Mouse (Mus musculus): ENCODE results near the gene Gm45837.

Gene Gm45837

DNA sequence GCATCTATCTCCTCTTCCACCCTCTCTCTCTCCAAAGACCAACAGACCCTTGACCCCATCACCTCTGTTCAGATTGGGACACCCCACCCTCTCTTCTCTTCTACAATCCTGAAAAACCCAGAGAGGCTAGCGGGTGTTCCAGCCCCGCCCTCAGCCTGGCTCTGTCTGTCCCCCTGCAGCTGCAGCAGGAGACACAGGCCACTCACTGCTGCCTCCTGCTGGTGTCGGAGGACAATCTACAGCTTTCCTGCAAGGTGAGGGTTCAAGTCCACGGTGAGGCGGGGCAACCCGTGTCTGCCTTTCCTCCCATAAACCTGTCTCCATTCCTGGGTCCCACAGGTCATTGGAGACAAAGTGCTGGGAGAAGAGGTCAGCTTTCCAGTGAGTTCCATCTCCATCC lies 91.0 kb downstream of the Gm45837 start:
- no peak for DNase-seq (ENCODE audit: low read depth, low spot score)

DNA sequence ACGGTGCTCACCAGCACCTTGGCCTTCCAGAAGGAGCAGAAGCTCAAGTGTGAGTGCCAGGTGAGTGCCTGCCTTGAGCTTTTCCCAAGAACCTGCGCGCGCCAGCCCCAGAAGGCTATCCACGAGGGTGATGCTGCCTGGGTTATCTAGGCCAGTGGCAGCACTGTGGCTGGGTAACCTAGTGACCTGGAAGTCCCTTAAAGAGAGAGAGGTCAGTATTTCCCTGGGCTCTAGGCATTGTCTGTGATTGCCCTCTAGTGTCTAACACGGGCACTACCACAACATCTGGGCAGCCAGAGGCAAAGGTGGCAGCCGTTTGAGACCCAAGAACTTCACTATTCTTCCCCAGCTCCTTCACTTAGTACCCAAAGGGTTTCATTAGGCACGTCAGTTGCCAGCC lies 92.7 kb downstream of the Gm45837 start:
- DNase-seq (ENCODE audit: low read depth, low spot score) = peak; percentile 69

- DNase-seq (ENCODE audit: low read depth, low spot score) = no peak
Measured at GRCm38 (mm10) chr7:101503803-101504202, 93.1 kb downstream of the Gm45837 start.

GRCm38 (mm10) chr7:101504507-101504906 lies 93.8 kb downstream of the Gm45837 start:
- no peak for DNase-seq (ENCODE audit: low read depth, low spot score)

DNA sequence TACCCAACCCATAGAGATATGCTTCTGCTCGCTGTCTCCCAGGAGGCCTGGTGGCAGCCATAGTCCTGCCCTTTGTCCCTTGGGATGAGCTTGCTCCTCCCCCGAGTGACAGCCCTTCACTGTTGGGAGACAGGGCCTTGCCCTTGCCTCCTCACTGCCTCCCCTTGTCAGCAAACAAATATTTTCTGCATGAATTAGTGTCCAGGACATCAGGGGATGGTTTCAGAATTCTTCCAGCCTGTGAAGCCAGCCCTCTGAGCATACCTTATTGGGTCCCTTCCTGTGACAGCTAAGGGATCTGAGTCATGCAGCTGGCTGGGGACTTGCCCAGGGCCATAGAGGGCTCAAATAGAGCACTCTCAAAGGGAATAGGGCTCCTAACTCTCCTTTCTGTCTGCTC lies 98.5 kb downstream of the Gm45837 start:
- DNase-seq (ENCODE audit: low read depth, low spot score) = no peak

- no peak for DNase-seq (ENCODE audit: low read depth, low spot score)
Measured at GRCm38 (mm10) chr7:101513655-101514054, 103.0 kb downstream of the Gm45837 start.

DNA sequence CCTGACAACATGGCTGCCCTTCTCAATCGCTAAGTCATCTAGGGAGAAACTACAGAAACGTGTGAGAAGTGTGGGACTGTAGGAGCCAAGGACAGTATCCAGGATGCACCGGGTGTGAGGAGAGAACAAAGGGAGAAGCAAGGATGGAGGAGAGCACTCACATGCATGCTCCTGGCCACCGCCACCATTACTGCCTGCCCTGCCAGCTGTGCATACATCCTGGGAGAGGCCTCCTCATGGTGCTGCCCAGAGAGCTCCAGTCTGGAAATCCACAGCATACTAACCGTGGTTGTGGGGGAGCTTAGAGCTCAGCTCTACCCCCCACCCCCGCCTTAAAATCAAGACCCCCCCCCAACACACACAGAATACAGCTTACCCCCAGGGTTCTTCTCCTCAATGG lies 104.1 kb downstream of the Gm45837 start:
- no peak for DNase-seq (ENCODE audit: low read depth, low spot score)

DNA sequence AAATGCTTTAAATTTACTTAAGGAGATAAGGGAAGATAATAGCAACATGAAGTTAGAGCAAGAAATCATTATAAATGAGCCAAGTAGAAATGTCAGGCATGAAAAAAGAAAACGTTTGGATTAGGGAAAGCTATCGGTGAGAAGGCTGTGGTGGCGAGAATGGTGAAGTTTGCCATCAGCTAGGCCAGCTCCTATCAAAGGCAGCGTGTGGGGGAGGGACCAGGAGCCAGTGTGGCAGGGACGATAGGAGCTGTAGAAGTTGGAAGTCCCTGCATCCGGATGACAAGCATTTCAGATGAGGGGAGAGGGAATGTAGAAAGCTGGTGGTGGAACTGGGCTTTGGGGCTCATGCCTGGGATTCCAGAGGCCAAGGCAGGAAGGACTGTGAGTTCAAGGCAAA lies 104.6 kb downstream of the Gm45837 start:
- DNase-seq (ENCODE audit: low read depth, low spot score) = no peak

DNA sequence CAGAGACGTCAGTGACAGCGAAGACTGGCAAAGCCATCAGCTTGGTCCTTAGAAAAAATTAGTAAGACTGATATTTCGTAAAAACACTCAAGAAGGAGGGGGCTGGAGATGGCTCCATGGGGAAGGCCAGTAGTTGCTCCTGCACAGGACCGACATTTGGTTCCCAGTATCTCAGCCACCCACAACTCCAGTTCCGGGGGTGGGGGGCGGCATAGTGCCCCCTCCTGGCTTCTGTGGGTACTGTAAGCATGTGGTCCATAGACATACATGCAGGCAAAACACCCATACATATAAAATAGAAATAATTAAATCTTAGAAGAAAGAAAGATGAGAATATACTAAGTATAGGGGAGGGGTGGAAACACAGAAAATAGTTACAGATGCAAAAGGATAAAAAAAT lies 105.8 kb downstream of the Gm45837 start:
- DNase-seq (ENCODE audit: low read depth, low spot score) = no peak

DNA sequence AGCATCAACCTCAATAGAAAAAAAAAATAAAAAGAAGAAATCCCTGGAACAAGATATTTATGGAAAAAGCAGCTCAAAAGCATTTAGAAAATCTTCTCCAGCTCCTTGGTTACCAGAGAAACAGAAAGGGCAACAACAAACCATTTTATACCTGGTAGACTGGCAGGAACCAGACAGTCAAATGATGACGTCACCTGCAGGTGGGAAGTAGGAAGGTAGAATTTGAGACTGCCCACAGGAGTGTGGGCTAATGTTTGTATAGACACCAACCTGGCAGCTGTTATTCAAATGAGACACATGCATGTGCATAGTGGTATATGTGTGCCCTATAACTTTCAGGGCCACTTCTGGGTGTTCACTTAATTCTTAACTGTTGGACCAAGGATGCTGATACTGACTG lies 111.0 kb downstream of the Gm45837 start:
- DNase-seq (ENCODE audit: low read depth, low spot score) = no peak

GRCm38 (mm10) chr7:101523205-101523604 lies 112.5 kb downstream of the Gm45837 start:
- no peak for DNase-seq (ENCODE audit: low read depth, low spot score)

GRCm38 (mm10) chr7:101526484-101526883 lies 115.8 kb downstream of the Gm45837 start:
- DNase-seq (ENCODE audit: low read depth, low spot score) = no peak

- no peak for DNase-seq (ENCODE audit: low read depth, low spot score)
Measured at GRCm38 (mm10) chr7:101534428-101534827, 123.7 kb downstream of the Gm45837 start.

GRCm38 (mm10) chr7:101535102-101535501 lies 124.4 kb downstream of the Gm45837 start:
- DNase-seq (ENCODE audit: low read depth, low spot score) = no peak

- DNase-seq (ENCODE audit: low read depth, low spot score) = no peak
Measured at GRCm38 (mm10) chr7:101535517-101535916, 124.8 kb downstream of the Gm45837 start.

DNA sequence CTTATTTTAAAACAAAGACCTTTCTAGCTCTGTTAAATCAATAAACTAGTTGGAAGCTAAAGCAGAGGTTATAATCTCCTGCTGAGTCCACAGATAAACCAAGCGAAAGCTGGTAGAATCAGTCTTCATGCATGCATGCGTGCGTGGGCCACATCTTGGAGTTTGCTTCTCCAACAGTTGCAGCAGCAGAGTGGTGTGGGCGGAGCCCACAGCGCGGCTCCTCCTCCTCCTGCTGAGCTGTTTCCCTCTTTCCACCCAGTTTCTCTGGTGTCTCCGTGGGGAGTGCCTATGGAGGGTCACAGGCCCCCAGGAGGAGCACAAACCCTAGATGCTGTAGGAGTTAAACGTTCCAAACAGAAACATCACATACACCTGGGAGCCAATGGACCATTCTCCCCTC lies 126.9 kb downstream of the Gm45837 start:
- DNase-seq (ENCODE audit: low read depth, low spot score) = no peak

DNA sequence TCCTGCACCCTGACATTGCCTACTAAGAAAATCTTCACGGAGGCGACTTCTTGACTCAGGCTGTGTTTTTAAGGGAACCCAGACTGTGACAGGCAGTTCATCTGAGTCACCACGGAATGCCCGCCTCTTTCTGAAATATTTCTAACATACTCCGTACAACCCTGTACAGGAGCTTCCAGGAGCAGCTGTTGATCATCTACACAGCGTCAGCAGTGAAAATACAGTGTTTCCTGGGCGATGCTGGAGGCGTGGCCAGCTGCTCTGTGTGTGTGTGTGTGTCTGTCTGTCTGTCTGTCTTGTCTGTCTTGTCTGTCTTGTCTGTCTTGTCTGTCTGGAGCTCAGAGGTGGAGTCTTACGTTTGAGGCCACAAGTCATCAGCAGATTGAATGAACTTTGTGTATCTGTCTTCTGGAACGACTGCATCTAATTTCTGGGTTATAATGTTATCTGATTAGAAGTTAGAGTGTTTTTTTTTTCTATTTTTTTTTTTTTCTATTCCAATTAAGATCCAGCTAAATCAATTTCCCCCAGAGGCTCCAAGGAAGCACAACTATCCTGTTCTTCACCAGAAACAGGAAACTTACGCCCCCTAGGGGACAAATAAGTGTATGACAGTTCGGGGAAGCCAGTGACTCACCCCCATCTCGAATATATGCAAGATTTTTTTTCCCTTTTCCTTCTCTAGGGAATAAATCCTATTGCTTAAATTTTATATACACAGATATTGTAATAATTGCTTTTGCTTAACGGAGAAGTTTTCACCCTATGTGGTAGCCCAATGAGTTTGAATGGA lies 127.7 kb downstream of the Gm45837 start:
- DNase-seq (ENCODE audit: low read depth, low spot score) = peak; percentile 22

DNA sequence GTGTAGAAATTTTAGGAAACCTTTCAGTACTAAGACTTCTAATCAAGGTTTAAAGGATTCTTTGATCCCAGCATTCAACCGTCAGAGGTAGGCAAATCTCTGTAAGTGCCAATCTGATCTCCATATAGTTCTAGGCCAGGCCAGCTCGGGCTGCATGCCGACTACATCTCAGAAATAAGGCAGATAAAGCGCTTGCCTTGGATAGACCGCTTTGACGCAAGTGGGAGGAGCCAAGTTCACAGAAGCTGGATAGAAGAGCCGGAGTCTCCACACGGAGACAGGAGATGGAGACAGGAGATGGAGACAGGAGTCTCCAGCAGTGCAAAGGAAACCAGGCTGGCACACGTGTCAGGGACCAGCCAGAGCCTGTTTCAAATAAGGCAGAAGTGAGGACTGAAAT lies 129.1 kb downstream of the Gm45837 start:
- DNase-seq (ENCODE audit: low read depth, low spot score) = no peak

DNA sequence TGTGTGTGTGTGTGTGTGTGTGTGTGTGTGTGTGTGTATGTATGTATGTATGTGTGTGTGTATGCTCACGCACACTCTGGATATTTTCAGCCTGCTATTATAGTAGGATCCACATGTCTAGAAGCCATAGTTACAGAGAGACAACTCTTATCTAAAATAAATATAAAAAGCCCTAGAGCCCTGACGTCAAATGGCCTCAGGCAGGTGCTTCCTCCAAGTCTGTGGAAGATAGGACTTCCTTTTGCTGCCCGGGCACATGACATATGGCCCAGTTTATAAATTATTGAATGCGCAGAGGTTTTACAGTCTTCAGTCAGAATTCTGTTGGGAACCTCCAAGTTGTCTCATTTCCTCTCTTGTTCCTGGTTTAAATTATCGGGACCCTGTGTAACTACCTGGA lies 130.0 kb downstream of the Gm45837 start:
- no peak for DNase-seq (ENCODE audit: low read depth, low spot score)

DNA sequence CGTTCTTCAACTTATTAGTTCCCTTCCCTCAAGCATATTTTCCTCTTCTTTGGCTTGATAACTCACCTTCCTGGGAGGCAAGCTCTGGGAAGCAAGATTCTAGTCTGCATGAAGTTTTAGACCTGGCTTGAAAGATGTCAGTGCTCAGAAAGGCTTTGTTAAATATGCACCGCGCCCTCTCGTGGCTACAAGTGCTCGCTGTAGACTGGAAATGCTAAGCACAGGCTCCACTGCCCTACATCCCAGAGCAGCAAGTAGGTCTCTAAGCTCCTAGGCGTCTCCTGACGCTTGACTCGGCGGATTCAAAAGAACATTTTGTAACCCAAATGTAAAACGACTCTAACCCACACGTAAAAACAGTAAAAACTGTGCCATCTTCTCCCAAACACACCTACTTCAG lies 130.4 kb downstream of the Gm45837 start:
- DNase-seq (ENCODE audit: low read depth, low spot score) = peak; percentile 32

DNA sequence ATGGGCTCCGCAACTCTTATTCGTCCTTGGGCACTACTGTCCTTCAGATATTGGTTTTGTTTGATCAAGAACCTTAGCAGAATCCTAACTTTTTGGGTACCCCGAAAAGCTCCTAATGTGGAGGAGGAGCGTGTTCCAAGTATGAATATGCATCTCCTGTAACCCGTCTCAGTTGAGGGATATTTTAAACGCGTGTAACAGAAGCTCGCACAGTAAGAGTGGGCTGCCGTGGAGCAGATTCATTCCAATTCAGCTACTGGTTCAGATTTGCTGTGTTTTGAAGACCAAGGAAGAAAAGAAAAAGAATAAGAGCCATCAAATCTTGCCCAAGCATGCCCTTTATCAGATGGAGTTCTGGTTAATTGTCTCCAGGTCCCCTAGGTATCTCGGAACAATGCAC lies 131.0 kb downstream of the Gm45837 start:
- DNase-seq (ENCODE audit: low read depth, low spot score) = no peak

DNA sequence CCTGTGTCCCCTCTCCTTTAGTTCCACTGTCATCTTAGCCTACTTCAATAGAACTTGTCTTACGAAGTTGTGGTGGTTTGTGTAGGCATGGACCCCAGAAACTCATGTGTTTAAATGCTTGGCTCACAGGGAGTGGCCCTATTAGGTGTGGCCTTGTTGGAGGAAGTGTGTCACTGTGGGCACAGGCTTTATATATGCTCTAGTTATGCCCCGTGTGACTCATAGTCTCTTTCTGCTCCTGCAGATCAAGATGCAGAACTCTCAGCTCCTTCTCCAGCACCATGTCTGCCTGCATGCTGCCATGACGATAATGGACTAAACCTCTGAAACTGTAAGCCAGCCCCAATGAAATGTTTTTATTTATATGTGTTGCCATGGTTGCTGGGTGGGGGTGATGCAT lies 137.0 kb downstream of the Gm45837 start:
- no peak for DNase-seq (ENCODE audit: low read depth, low spot score)

DNA sequence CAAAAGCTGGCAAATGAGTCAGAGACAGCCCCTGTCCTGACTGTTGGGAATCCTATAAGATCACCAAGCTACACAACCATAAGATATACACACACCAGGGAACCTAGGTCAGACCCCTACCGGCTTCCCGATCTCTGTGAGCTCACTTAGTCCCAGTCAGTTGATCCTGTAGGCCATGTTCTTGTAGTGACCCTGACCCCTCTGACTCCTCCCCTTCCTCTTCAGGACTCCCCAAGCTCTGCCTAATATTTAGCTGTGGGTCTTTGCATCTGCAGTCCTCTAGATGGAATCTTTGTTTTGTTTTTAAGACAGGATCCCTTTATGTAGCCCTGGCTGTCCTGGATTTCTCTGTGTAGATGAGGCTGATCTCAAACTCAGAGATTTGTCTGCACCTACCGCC lies 138.6 kb downstream of the Gm45837 start:
- DNase-seq (ENCODE audit: low read depth, low spot score) = no peak
